Comparison of ENCODE assay signal across 8 mouse cellular contexts in the genomic region with DNA sequence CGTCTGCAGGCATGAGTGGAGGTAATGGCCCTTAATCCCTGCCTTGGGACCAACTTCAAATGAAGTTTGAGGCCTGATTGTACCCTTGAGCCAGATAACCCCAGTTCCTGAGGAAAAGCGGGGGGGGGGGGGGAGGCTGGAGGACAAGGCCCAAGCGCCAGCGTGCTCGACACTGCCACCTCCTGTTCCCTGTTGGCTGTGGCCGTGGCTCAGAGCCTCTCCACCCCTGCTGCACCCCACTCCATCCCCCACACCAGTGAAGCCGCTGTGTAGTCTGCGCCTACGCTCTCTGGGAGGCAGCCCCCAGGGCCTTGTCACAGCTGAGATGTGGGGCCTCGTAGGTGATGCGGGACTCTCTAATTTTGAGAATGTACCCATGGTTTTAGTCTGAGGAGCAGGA. TPM values are rescaled to one million over a fixed set of nuclear protein-coding genes. Genes with fewer than 3 reads are reported as not detected.
DNase-seq lines count a peak whose midpoint lies in the region; ATAC-seq and TF ChIP-seq lines count a peak whose summit lies in the region.

No protein-coding gene starts in this region.

- TF ChIP-seq POLR2A in testis, adult 2 months (IDR thresholded peaks at IDR 0.05; ENCODE audit: control insufficient read depth, low read depth, low read length) = no peak
- TF ChIP-seq POLR2A in myocyte (IDR thresholded peaks at IDR 0.05; ENCODE audit: insufficient read length, low read depth) = peak; percentile 17

- H3K79me2 ChIP-seq in myocyte (ENCODE audit: control insufficient read depth, insufficient read depth) = no peaks in the 10 kb centered on the region

- no peak for DNase-seq in testis, postnatal 14 days (ENCODE audit: low spot score)
- DNase-seq in heart, embryonic 10.5 days (ENCODE audit: low spot score) = no peak
- peak; percentile 48 to 68 for DNase-seq in kidney, adult 8-10 months
- DNase-seq in liver, embryonic 11.5 days (ENCODE audit: low spot score) = no peak
- peak; percentile 63 for DNase-seq in splenic B cell, adult 2 months (ENCODE audit: low read depth, low spot score)

- H3K4me3 ChIP-seq in testis, adult 2 months (ENCODE audit: control insufficient read depth, low read depth, low read length) = no peak overlapping the region
- no peak overlapping the region for H3K4me3 ChIP-seq in embryonic facial prominence, embryonic 13.5 days
- 0 out of 2 replicates have a peak overlapping the region, but pooled peaks have one; percentile 6 for H3K4me3 ChIP-seq in heart, embryonic 10.5 days
- no peak overlapping the region for H3K4me3 ChIP-seq in liver, embryonic 11.5 days (ENCODE audit: low read depth, low read length)
- no peak overlapping the region for H3K4me3 ChIP-seq in myocyte

- no peak overlapping the region for H3ac ChIP-seq in myocyte (ENCODE audit: control insufficient read depth, insufficient read length)

- 9% methylated on average over 11 of the region's 11 CpGs for WGBS in embryonic facial prominence, embryonic 13.5 days
- 14% methylated on average over 10 of the region's 11 CpGs for WGBS in heart, embryonic 10.5 days
- 20% methylated on average over 10 of the region's 11 CpGs for WGBS in liver, embryonic 11.5 days

- H3K27ac ChIP-seq in testis, adult 2 months (ENCODE audit: control insufficient read depth, insufficient read depth, low read depth, low read length) = no peak overlapping the region
- H3K27ac ChIP-seq in embryonic facial prominence, embryonic 13.5 days = no peak overlapping the region; the same call in 1 of the 2 replicates
- 0 out of 2 replicates have a peak overlapping the region, but pooled peaks have one; percentile 7 for H3K27ac ChIP-seq in heart, embryonic 10.5 days
- H3K27ac ChIP-seq in liver, embryonic 11.5 days (ENCODE audit: low read depth, low read length) = no peak overlapping the region

- H3K4me2 ChIP-seq in embryonic facial prominence, embryonic 13.5 days = peak overlapping the region; percentile 24; the same call in 1 of the 2 replicates
- no peak overlapping the region for H3K4me2 ChIP-seq in liver, embryonic 11.5 days
- no peak overlapping the region for H3K4me2 ChIP-seq in myocyte (ENCODE audit: low read depth)

- H3K4me1 ChIP-seq in testis, adult 2 months (ENCODE audit: control insufficient read depth, insufficient read depth, low read length) = no peaks in the 10 kb centered on the region; the same call in 1 of the 2 replicates
- H3K4me1 ChIP-seq in embryonic facial prominence, embryonic 13.5 days = peaks cover 10% of the 10 kb centered on the region
- H3K4me1 ChIP-seq in heart, embryonic 10.5 days = peaks cover 14% of the 10 kb centered on the region; the same call in 1 of the 2 replicates
- peaks cover 3% of the 10 kb centered on the region; the same call in 1 of the 2 replicates for H3K4me1 ChIP-seq in liver, embryonic 11.5 days (replicated peaks; ENCODE audit: control insufficient read depth, insufficient read depth, low read length)

- 0 out of 2 replicates have a peak, but pooled peaks have one; percentile 59 for ATAC-seq in embryonic facial prominence, embryonic 13.5 days (ENCODE audit: insufficient number of reproducible peaks, insufficient read depth, low FRiP score, low TSS enrichment, low read depth)
- ATAC-seq in liver, embryonic 11.5 days (replicated peaks; ENCODE audit: low FRiP score) = peak; percentile 62

- no peaks in the 10 kb centered on the region for H3K9me3 ChIP-seq in embryonic facial prominence, embryonic 13.5 days
- H3K9me3 ChIP-seq in heart, embryonic 10.5 days = no peaks in the 10 kb centered on the region
- H3K9me3 ChIP-seq in liver, embryonic 11.5 days (ENCODE audit: control insufficient read depth, low read length) = no peaks in the 10 kb centered on the region

- H3K9ac ChIP-seq in embryonic facial prominence, embryonic 13.5 days = peak overlapping the region; percentile 51; the same call in 1 of the 2 replicates
- no peak overlapping the region for H3K9ac ChIP-seq in liver, embryonic 11.5 days (ENCODE audit: low read depth, low read length)

- peak; percentile 57; the same call in 1 of the 2 replicates for TF ChIP-seq CTCF in testis, adult 2 months (IDR thresholded peaks at IDR 0.05; ENCODE audit: control insufficient read depth, insufficient read depth, insufficient replicate concordance, low read depth, low read length)

- no peaks in the 10 kb centered on the region for H3K36me3 ChIP-seq in testis, adult 2 months (ENCODE audit: control insufficient read depth, insufficient read depth, low read length)
- peaks cover 41% of the 10 kb centered on the region for H3K36me3 ChIP-seq in embryonic facial prominence, embryonic 13.5 days
- peaks cover 53% of the 10 kb centered on the region for H3K36me3 ChIP-seq in heart, embryonic 10.5 days
- H3K36me3 ChIP-seq in liver, embryonic 11.5 days (ENCODE audit: control insufficient read depth, insufficient read depth, low read length) = peaks cover 24% of the 10 kb centered on the region
- peaks cover 3% of the 10 kb centered on the region for H3K36me3 ChIP-seq in myocyte (ENCODE audit: control insufficient read depth, insufficient read depth)
- peaks cover 11% of the 10 kb centered on the region for H3K36me3 ChIP-seq in splenic B cell, adult 2 months (ENCODE audit: control insufficient read depth, insufficient read depth, low read length, poor library complexity, severe bottlenecking)

- no peaks in the 10 kb centered on the region for H3K27me3 ChIP-seq in testis, adult 2 months (ENCODE audit: control insufficient read depth, insufficient read depth, low read length)
- H3K27me3 ChIP-seq in embryonic facial prominence, embryonic 13.5 days = no peaks in the 10 kb centered on the region
- no peaks in the 10 kb centered on the region for H3K27me3 ChIP-seq in heart, embryonic 10.5 days (ENCODE audit: insufficient read depth, poor library complexity, severe bottlenecking)
- H3K27me3 ChIP-seq in liver, embryonic 11.5 days (replicated peaks; ENCODE audit: control insufficient read depth, insufficient read depth, low read length) = no peaks in the 10 kb centered on the region
- H3K27me3 ChIP-seq in myocyte (ENCODE audit: control insufficient read depth, insufficient read depth, insufficient read length) = no peaks in the 10 kb centered on the region
- H3K27me3 ChIP-seq in splenic B cell, adult 2 months (ENCODE audit: control insufficient read depth, insufficient read depth, low read length, poor library complexity, severe bottlenecking) = no peaks in the 10 kb centered on the region

TF ChIP-seq in myocyte, 11 proteins besides CTCF, POLR2A, EP300 and RAD21:
- TF ChIP-seq E2F4 (IDR thresholded peaks at IDR 0.05; ENCODE audit: insufficient read depth) (no peak), MYOG (IDR thresholded peaks at IDR 0.05; ENCODE audit: control insufficient read depth in 1 of 3, insufficient read depth in 1 of 3, insufficient read length in 2 of 3, low read depth in 2 of 3) (peak in 1 of 3 experiments; percentile 22), MYOD1 (IDR thresholded peaks at IDR 0.05; ENCODE audit: control insufficient read depth in 1 of 3, insufficient read length in 2 of 3, low read depth in 2 of 3) (peak in 1 of 3 experiments; percentile 11), MAX (IDR thresholded peaks at IDR 0.05; ENCODE audit: low read depth) (no peak), POLR2AphosphoS2 (IDR thresholded peaks at IDR 0.05; ENCODE audit: insufficient read length, low read depth) (peak; percentile 77), USF1 (IDR thresholded peaks at IDR 0.05; ENCODE audit: low read depth) (no peak)

RNA-seq across cellular contexts. Expression of a gene that starts 9.7 kb away (rescaled TPM):
- polyA plus RNA-seq in testis, adult 2 months (2012; rRNA removed) = 109 and 137 TPM in 2 replicates
- 53.8 and 67.7 TPM in 2 replicates for polyA plus RNA-seq in embryonic facial prominence, embryonic 13.5 days (2015; fragmentation: Nextera tagmentation; extraction: Ambion mirVana)
- polyA plus RNA-seq in heart, embryonic 10.5 days (2016; fragmentation: Nextera tagmentation; extraction: Ambion mirVana) = 52.7 and 64.6 TPM in 2 replicates
- 71.1 and 77.6 TPM in 2 replicates for polyA plus RNA-seq in liver, embryonic 11.5 days (2014; fragmentation: Nextera tagmentation; extraction: Ambion mirVana)
- 172 TPM for polyA plus RNA-seq in myocyte (2012; fragmentation: generic; extraction: Trizol)

RNA-seq across cellular contexts. Expression of a gene that starts 23.6 kb away (rescaled TPM):
- 34.3 and 37.5 TPM in 2 replicates for polyA plus RNA-seq in testis, adult 2 months (2012; rRNA removed)
- polyA plus RNA-seq in embryonic facial prominence, embryonic 13.5 days (2015; fragmentation: Nextera tagmentation; extraction: Ambion mirVana) = 60.9 and 68.9 TPM in 2 replicates
- polyA plus RNA-seq in heart, embryonic 10.5 days (2016; fragmentation: Nextera tagmentation; extraction: Ambion mirVana) = 57.6 and 75.6 TPM in 2 replicates
- 45.8 and 49.4 TPM in 2 replicates for polyA plus RNA-seq in liver, embryonic 11.5 days (2014; fragmentation: Nextera tagmentation; extraction: Ambion mirVana)
- 33.7 TPM for polyA plus RNA-seq in myocyte (2012; fragmentation: generic; extraction: Trizol)

RNA-seq across cellular contexts. Expression of a gene that starts 36.3 kb away (rescaled TPM):
- polyA plus RNA-seq in testis, adult 2 months (2012; rRNA removed) = 45.2 TPM in 2 replicates
- 155 TPM in 2 replicates for polyA plus RNA-seq in embryonic facial prominence, embryonic 13.5 days (2015; fragmentation: Nextera tagmentation; extraction: Ambion mirVana)
- polyA plus RNA-seq in heart, embryonic 10.5 days (2016; fragmentation: Nextera tagmentation; extraction: Ambion mirVana) = 105 and 119 TPM in 2 replicates
- polyA plus RNA-seq in liver, embryonic 11.5 days (2014; fragmentation: Nextera tagmentation; extraction: Ambion mirVana) = 117 and 127 TPM in 2 replicates
- 85.9 TPM for polyA plus RNA-seq in myocyte (2012; fragmentation: generic; extraction: Trizol)

RNA-seq across cellular contexts. Expression of a gene that starts 59.5 kb away (rescaled TPM):
- 53.1 and 64.0 TPM in 2 replicates for polyA plus RNA-seq in testis, adult 2 months (2012; rRNA removed)
- 116 and 118 TPM in 2 replicates for polyA plus RNA-seq in embryonic facial prominence, embryonic 13.5 days (2015; fragmentation: Nextera tagmentation; extraction: Ambion mirVana)
- 177 and 178 TPM in 2 replicates for polyA plus RNA-seq in heart, embryonic 10.5 days (2016; fragmentation: Nextera tagmentation; extraction: Ambion mirVana)
- 210 and 219 TPM in 2 replicates for polyA plus RNA-seq in liver, embryonic 11.5 days (2014; fragmentation: Nextera tagmentation; extraction: Ambion mirVana)
- 707 TPM for polyA plus RNA-seq in myocyte (2012; fragmentation: generic; extraction: Trizol)

Comparison
In these comparisons a context has a peak if more than half of its experiments do, and no peak if none do; other contexts are left out.
1. DNase-seq: peak in kidney, adult 8-10 months (2 of 2) and splenic B cell, adult 2 months (single experiment); none in testis, postnatal 14 days (single experiment), heart, embryonic 10.5 days (single experiment) and liver, embryonic 11.5 days (single experiment).